Mouse (Mus musculus) brain, embryonic 14.5 days (tissue): ENCODE data around the gene Ddit4. TPM values are rescaled to one million over a fixed set of nuclear protein-coding genes. Genes with fewer than 3 reads are reported as not detected.

Source experiments
- DNase-seq: peaks from one replicate; pipeline ENCODE4 v3.0.0-alpha.2; 2011; ENCODE audit warnings: low read depth
- CTCF ChIP-seq: fragments of 200-500 bp; IDR thresholded peaks from 2 replicates; pipeline ENCODE4 v1.5.1; 2012; ENCODE audit warnings: inconsistent platforms, mild to moderate bottlenecking, moderate library complexity, borderline replicate concordance; ENCODE audit not compliant: insufficient read depth, insufficient read length; ENCODE audit errors: extremely low read depth
- POLR2A ChIP-seq: fragments of 200-500 bp; IDR thresholded peaks from 2 replicates; pipeline ENCODE4 v1.6.1; 2012; ENCODE audit warnings: mild to moderate bottlenecking, inconsistent platforms, borderline replicate concordance; ENCODE audit not compliant: poor library complexity, insufficient read depth, insufficient read length, severe bottlenecking; ENCODE audit errors: extremely low read depth
- polyA plus RNA-seq: library from polyadenylated mRNA; depleted of rRNA; stranded (reverse); fragments of >200 nt; gene quantifications from 2 replicates; pipeline ENCODE4 v1.2.3, GENCODE M21; 2012; rRNA removed

The Ddit4 gene
- polyA plus RNA-seq, 1 experiment: 82.4 TPM

DNA sequence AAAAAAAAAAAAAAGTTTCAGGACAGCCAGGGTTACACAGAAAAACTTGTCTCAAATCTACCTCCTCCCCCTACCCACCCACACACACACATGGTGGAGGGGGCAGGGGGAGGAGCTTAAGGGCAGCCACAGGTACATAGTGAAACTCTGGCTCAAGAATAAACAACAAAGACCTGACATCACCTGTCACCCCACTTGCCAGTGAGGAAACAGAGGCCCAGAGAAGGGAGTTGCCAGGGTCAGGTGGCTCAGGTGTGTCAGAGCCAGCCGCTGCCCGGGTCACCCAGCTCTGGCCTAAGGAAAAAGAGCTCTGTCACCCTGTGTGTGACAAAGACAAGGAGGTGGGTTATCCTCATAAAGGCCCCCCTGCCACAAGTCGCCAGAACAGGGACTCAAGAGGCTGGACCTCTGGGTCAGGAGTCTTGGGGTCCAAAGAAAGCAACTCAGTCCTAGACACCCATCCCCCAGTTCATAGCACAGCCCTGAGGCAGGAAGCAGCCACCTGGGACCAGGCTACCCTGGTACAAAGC, 44.5 kb downstream of the Ddit4 start:
- no peak for TF ChIP-seq CTCF
- no peak for TF ChIP-seq POLR2A
- DNase-seq: no peak

DNA sequence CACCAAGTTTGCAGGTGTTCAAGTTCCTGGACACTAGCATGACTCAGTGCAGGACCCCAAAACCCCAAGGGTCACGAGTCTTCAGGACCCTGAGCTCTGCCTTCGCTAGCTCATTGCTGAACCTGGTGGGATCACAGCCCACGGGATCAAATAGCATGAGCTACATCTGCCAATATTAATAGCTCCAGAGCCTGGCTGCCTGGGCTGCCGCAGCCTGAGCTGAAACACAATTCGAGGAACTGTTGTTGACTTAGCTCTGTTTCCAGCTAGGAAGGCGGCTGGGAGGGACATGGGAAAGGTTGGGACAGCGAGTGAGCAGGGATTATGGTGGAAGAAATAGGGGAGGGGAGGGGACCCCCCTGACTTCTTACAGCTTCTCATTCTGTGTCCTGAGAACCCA, 48.5 kb downstream of the Ddit4 start:
- TF ChIP-seq POLR2A (no peak), CTCF (no peak)
- no peak for DNase-seq

DNA sequence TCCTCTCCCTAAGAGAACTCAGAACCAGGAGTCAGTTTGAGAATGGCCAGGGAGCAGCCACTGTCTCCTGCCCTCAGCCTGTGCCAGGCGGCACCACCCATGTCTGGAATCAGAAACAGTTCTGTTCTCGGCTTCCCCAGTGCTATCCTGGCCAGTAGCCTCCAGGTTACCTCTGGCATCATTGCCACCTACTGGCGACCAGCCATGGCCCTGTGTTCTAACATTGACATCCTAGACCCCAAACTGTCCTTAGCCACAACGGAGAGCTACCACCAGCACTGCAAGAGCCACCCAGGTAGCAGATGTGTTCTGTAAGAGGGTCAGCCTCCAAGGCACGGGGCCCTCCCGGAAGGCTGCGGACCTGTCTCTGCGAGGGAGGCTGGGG, 49.0 kb downstream of the Ddit4 start:
- TF ChIP-seq CTCF: no peak
- TF ChIP-seq POLR2A: no peak
- no peak for DNase-seq

DNA sequence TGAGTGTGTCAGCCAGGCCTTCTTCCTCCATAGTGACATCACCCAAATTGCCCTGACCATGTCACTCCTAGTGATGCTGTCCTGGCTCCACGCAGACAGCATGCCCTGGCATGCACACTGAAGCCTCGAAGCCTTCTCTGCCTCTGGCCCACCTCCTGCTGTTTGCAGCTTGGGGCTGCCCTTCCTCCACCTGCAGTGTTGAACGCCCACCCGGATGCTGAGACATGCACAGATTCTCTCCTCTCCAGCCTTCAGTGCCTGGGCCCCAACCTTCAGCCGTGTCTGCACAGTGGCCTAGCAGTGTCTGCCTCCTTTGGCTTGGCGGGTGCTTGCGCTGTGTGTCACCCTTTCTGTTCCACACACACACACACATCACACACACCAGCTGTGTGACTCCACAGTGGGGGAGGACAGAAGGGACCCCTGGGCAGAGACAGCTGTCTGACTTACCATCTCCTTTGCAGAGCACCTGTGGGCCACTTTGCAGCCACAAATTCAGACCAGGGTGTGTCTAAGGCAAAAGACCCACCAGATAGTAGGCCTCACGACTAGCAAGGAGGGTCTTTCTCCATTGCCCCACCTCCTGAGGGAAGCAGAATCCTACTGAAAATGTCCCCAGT, 49.5 kb downstream of the Ddit4 start:
- no peak for TF ChIP-seq POLR2A
- no peak for TF ChIP-seq CTCF
- no peak for DNase-seq

DNA sequence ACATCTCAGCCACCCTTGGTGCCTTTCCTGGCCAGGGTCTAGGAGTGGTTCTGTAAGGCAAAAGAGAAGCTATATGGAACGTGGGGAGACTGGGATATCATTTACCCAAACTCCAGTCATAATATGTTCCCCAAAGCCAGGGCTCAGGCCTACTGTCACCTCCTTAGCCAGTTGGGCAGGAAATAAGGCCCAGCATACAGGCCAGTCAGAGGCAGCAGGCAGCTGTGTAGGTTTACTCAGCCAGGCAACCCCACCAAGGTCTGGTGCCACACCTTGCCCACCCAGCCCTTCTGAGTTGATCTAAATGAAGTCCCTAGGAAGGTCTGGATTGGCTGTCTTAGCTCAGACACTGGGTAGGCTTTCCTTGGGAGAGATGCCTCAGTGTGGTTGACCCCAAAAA, 50.2 kb downstream of the Ddit4 start:
- no peak for DNase-seq
- TF ChIP-seq POLR2A: no peak

DNA sequence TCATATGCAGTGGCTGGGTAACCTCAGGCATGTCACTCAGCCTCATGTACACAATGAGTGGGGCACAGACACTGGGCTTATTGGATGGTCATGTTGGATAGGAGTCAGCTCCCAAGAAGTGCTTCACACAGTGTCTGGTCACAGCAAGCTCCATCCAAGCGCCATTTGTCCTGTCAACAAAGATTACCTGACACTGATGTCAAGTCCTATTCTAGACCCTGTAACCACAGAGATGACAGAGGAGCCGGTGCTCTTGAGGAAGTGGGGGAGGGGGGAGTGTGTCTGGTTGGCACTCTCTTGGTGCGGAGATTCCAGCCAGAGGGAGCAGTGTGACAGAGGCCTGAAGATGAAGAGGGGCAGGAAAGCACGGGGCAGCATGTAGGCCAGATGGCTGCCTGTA, 50.7 kb downstream of the Ddit4 start:
- no peak for TF ChIP-seq POLR2A

DNA sequence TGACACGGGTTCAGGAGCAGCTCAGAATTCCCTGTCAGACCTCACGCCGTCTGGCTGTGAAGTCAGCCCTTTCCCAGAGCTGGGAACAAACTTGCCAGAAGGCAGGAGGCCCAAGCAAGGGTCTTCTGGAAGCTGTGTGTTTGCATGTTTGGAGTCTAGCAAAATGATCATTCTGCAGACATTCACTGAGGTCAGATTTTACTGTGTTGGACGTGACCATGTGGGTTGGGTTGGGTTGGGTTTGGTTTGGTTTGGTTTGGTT, 51.5 kb downstream of the Ddit4 start:
- no peak for DNase-seq
- TF ChIP-seq POLR2A (no peak), CTCF (no peak)

More for the DNA sequence above, 50.7 kb downstream of the Ddit4 start:
- DNase-seq: peak; percentile 63

Other genes with a start within 250 kb of the Ddit4 start
- gene Micu1, start 249.4 kb downstream of the Ddit4 start, polyA plus RNA-seq: 73.8 and 77.8 TPM in 2 replicates
- 22.6 and 34.0 TPM in 2 replicates for gene Dnajb12, start 72.3 kb downstream of the Ddit4 start, polyA plus RNA-seq
- gene Ascc1, start 51.0 kb upstream of the Ddit4 start, polyA plus RNA-seq: 32.8 and 36.3 TPM in 2 replicates
- gene Anapc16, start 51.3 kb upstream of the Ddit4 start, polyA plus RNA-seq: 85.9 and 112 TPM in 2 replicates
- 87.8 and 159 TPM in 2 replicates for gene Spock2, start 154.4 kb upstream of the Ddit4 start, polyA plus RNA-seq